Mouse (Mus musculus): ENCODE data around the gene Cpsf6. TPM values are rescaled to one million over a fixed set of nuclear protein-coding genes. Genes with fewer than 3 reads are reported as not detected.

Cpsf6 gene
- polyA plus RNA-seq, 1 experiment from 2014 or later: 161 TPM

DNA sequence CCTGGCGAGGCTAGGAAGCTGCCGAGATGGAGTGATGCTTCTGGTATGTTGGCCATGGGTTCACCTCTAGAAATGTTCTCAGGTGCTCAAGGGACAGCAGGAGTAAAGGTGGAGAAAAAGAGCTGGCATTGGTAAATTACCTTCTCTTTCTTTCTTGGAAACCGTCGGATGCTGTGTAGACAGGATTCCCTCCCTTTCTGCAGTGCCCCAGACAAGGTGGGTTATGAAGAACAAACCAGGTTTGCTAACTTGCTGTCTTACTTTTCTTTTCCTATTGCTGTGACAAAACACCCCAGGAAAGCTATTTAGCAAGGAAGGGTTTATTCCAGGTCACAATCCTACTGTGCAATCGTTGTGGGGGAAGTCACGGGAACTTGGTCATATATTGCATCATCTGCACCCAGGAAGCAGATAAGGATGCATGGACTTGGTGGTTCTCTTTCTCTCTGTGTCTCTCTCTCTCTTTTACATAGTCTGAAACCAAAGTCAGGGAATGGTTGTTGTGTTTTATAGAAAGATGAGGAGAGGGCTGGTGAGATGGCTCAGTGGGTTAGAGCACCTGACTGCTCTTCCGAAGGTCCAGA is 32.8 kb upstream of the Cpsf6 start:
- WGBS: 81% methylated on average over 7 of the region's 7 CpGs
- Histone ChIP-seq H3K27ac (no peak overlapping the region), H3K36me3 (no peaks in the 10 kb centered on the region), H3K9ac (no peak overlapping the region), H3K27me3 (no peaks in the 10 kb centered on the region), H3K4me2 (no peak overlapping the region), H3K9me3 (no peaks in the 10 kb centered on the region), H3K4me3 (no peak overlapping the region), H3K4me1 (peaks cover 10% of the 10 kb centered on the region)
- no peak for ATAC-seq (ENCODE audit: insufficient number of reproducible peaks, insufficient read depth, low FRiP score, low TSS enrichment, low read depth)

DNA sequence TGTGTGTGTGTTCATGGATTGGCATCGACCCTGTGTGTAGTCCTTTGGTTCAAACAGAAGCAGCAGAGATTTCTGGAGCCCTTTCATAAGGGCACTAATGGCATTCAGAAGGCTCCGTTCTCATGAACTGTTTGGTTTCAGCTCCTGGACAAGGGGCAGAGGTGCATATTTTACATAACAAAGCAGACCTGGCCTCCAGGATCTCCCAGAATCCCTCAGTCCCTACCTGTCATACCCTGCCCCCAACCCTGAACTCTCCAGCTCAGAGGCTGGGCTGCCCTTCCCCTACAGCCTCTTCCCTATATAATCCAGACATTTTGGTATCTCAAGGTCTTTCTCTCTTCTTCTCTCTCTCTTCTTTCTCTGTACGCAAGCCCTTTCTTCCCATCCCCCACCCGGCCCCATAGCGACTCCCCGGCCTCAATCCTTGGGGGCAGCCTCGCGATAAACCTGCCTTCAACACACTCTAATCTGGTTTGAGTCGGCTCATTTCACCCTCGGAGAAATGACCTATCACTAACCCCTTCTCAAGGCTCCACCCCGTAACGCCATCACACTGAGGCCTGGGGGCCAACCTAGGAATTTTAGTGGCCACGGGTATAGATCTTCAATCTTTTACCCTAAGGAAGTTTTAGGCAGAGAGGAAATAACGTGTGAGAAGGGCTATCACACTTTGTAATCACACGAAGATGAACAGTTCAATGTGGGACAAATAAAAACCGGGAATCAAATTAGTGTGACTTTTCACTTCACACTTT is 32.1 kb upstream of the Cpsf6 start:
- no peak overlapping the region for H3K4me3 ChIP-seq
- ATAC-seq (ENCODE audit: insufficient number of reproducible peaks, insufficient read depth, low FRiP score, low TSS enrichment, low read depth): no peak
- 33% methylated on average over 16 of the region's 16 CpGs for WGBS
- H3K27ac ChIP-seq: no peak overlapping the region
- no peak overlapping the region for H3K4me2 ChIP-seq
- no peaks in the 10 kb centered on the region for H3K9me3 ChIP-seq
- H3K36me3 ChIP-seq: no peaks in the 10 kb centered on the region
- no peaks in the 10 kb centered on the region for H3K27me3 ChIP-seq
- H3K9ac ChIP-seq: no peak overlapping the region
- peaks cover 4% of the 10 kb centered on the region; the same call in 1 of the 2 replicates for H3K4me1 ChIP-seq

DNA sequence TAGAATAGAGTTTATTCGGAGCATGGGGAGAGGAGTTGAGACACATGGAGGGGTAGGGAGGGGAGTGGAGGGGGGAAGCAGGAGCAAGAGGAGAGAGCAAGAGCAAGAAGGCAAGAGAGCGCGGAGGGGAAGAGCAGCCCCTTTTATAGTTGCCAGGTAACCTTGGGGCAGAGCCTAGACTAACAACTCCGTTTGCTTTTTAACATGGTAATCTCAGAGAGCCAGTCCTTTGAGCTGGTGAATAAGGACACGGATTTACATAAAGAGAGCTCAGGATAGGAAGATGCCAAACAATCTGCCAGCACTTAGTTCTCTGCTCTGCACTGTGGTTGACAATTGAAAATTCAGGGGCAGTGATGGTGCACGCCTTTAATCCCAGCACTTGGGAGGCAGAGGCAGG is 31.3 kb upstream of the Cpsf6 start:
- no peaks in the 10 kb centered on the region for H3K36me3 ChIP-seq
- H3K9me3 ChIP-seq: no peaks in the 10 kb centered on the region
- no peak overlapping the region for H3K27ac ChIP-seq
- H3K4me1 ChIP-seq: 0 out of 2 replicates have a peak, but pooled peaks cover 4% of the 10 kb centered on the region
- WGBS: 65% methylated on average over 6 of the region's 6 CpGs
- ATAC-seq (ENCODE audit: insufficient number of reproducible peaks, insufficient read depth, low FRiP score, low TSS enrichment, low read depth): no peak
- no peak overlapping the region for H3K4me3 ChIP-seq
- H3K4me2 ChIP-seq: no peak overlapping the region
- no peaks in the 10 kb centered on the region for H3K27me3 ChIP-seq
- H3K9ac ChIP-seq: no peak overlapping the region

DNA sequence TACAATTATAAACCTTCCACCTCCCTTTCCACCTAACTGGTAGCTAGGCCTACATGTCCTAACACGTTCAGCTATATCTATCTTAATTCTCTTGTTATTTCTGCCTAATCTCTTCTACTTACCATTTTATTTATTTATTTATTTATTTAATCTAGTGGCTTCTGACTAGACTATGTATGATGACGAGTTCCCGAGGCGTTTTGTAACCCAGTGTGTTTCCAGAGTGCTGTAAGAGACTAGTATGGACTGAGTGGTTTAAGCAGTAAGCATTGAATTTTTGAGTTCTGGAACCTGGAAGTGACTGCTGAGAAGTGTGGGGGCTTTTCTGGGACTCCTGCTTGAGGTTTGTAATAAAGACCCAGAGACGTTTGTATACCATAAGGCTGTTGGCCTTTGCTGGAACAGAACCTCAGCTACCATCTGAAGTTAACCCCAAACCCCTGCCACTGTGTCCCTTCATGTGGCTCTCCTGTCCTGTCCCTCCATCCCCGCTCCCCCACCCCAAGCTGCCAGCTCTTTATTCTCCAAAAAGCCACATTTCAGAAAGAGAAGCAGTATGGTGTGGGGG is 30.8 kb upstream of the Cpsf6 start:
- WGBS: 76% methylated on average over 6 of the region's 6 CpGs
- Histone ChIP-seq H3K27ac (no peak overlapping the region), H3K4me3 (no peak overlapping the region), H3K4me2 (no peak overlapping the region), H3K9ac (no peak overlapping the region), H3K27me3 (no peaks in the 10 kb centered on the region), H3K9me3 (no peaks in the 10 kb centered on the region), H3K4me1 (0 out of 2 replicates have a peak, but pooled peaks cover 4% of the 10 kb centered on the region), H3K36me3 (no peaks in the 10 kb centered on the region)
- ATAC-seq (ENCODE audit: insufficient number of reproducible peaks, insufficient read depth, low FRiP score, low TSS enrichment, low read depth): no peak

DNA sequence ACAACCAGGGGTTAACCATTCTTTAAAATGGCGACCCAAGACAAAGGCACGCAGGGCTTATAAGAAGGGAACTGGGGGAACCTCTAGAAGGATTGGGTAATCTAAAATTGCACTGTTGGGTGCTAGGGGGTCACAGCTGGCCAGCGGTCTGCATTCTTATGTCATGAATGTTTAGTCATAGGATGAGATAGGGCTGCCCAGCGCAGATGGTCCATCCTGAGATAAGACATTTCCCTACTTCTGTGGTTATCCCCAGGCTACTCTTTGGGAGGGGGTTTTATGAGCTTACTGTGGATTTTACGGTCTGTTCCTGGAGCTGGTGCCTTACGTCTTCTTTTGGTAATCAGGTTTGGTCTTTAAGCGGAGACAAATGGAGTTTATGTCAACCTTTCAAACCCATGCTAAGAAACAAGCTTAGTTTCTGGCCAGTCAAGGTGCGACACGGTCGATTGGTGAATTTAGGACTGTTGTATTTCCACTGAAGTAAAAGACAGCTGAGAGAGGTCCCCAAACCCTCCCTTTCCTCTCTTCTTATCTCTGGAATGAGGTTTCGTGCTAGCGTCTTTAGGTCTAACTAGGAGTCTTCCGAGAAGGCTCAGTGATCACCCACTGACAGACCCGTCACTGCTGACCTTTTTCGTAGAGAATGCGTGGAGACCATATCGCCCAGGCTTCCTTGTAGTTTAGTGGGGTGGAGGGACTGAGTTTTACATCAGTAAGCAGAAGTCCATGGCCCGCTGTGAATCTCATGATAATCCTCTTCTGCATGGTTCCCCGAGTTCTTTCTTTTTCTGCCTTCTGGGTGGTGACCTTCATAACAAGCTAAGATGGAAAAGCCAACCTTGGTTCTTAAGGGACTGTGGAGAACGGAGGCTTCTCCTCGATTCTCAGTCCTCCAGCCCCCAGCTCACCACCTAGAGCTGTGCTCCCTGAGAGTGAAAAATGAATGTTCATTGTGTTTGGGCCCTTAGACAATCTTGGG is 29.8 kb upstream of the Cpsf6 start:
- WGBS: 85% methylated on average over 21 of the region's 21 CpGs
- ATAC-seq (ENCODE audit: insufficient number of reproducible peaks, insufficient read depth, low FRiP score, low TSS enrichment, low read depth): no peak

DNA sequence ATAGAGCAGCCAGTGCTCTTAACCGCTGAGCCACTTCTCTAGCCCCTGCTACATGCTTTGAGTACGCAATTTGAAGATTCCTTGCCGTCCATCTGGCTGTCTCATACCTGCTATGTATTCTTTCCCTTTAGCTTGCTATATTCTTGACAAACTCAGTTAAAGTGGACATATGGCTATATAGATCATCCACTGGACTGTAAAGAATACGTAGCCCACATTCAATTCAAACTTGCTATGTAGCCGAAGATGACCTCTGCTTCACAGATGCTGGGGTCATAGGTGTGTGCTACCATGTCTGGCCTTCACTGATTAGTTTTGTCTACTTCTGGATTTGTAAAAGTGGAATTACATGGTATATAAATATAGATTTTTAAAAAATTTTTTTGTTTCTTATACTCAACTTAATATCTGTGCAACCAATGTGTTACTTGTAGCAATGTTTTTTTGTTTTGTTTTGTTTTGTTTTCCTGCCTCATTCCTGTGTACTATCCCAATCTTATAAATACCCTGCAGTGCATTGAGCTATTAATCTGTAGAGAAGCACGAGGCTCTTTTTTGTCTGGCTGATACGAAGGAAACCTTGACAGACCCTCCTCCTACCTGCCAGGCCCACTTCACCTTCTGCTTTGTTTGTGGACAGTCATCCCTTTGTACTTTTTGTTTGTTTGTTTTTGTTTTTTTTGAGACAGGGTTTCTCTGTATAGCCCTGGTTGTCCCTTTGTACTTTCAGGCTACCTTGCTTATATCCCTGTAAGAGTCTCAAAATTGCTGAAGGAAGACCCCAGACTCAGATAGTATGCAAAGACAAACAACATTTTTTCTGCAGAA is 28.9 kb upstream of the Cpsf6 start:
- H3K9ac ChIP-seq: no peak overlapping the region
- H3K27ac ChIP-seq: no peak overlapping the region
- no peak overlapping the region for H3K4me2 ChIP-seq
- no peak for ATAC-seq (ENCODE audit: insufficient number of reproducible peaks, insufficient read depth, low FRiP score, low TSS enrichment, low read depth)
- no peaks in the 10 kb centered on the region for H3K9me3 ChIP-seq
- H3K4me3 ChIP-seq: no peak overlapping the region
- no peaks in the 10 kb centered on the region for H3K36me3 ChIP-seq
- H3K4me1 ChIP-seq: 0 out of 2 replicates have a peak, but pooled peaks cover 2% of the 10 kb centered on the region
- WGBS: 82% methylated on average over 7 of the region's 7 CpGs
- no peaks in the 10 kb centered on the region for H3K27me3 ChIP-seq

More for the DNA sequence above, 29.8 kb upstream of the Cpsf6 start:
- H3K4me3 ChIP-seq: no peak overlapping the region
- H3K9ac ChIP-seq: no peak overlapping the region
- no peak overlapping the region for H3K27ac ChIP-seq
- H3K9me3 ChIP-seq: no peaks in the 10 kb centered on the region
- H3K4me2 ChIP-seq: no peak overlapping the region
- H3K4me1 ChIP-seq: 0 out of 2 replicates have a peak, but pooled peaks cover 4% of the 10 kb centered on the region
- H3K36me3 ChIP-seq: no peaks in the 10 kb centered on the region
- H3K27me3 ChIP-seq: no peaks in the 10 kb centered on the region

DNA sequence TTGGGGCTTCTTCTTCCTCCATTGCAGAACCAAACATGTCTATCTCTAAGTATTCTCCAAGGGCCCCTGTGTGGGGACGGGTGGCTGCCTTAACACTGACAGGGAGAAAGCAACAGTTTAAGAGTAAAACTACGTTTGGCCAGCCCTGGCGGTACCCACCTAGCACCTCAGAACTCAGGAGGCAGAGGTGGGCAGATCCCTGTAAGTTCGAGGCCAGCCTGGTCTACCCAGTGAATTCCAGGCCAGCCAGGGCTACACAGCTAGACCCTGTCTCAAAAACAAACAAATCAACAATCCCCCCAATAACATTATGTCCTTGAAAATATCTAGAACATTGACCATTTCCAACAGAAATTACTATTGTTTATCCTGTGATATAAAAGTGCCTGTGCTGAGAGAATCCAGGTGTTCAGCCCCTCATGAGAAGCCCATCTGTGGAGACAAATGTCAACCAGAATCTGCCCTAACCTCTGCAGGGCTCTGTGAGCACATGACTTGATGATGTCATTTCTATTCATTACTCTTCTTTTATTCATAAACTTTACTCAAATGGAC is 28.0 kb upstream of the Cpsf6 start:
- ATAC-seq (ENCODE audit: insufficient number of reproducible peaks, insufficient read depth, low FRiP score, low TSS enrichment, low read depth): no peak
- Histone ChIP-seq H3K9me3 (no peaks in the 10 kb centered on the region), H3K27me3 (no peaks in the 10 kb centered on the region), H3K9ac (no peak overlapping the region), H3K4me2 (no peak overlapping the region), H3K4me1 (no peaks in the 10 kb centered on the region), H3K36me3 (no peaks in the 10 kb centered on the region), H3K4me3 (no peak overlapping the region), H3K27ac (no peak overlapping the region)
- WGBS: 87% methylated on average over 4 of the region's 4 CpGs

DNA sequence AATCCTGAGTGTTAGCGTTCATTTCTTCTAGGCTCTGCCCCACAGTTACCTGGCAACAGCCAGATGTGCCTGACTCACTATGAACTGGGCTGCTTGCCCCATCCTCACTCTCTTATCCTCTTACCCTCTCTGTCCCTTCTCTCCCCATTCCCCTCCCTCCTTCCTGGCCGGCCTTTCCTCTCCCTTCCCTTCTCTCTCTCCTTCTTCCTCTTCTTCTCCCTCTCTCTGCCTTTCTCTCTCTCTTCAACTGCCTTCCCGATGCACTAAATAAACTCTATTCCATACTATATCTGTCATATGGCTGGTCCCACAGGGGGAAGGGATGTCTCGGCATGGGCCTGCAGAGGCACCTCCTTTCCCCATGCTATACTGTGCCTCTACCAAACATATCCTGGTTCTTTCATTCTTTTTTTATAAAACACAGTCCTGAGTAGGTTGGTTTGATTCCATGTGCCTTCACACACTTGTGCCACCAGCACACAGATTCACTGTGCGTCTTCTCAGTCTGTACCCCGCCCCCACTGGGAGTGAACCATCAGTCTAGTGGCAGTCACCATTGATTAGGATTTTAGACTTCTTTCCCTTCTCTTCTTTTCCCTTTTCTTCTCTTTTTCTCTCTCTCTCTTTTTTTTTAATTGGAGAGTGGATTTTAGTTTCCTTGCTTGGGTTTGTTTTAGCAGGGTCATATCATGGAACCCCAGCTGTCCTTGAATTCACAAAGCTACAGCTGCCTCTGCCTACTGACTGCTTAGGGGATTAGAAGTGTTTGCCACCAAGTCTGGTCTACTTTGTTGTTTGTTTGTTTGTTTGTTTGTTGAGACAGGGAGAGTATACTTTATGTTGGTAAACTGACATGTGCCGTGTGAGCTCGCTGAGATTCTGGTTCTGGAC is 27.3 kb upstream of the Cpsf6 start:
- ATAC-seq (ENCODE audit: insufficient number of reproducible peaks, insufficient read depth, low FRiP score, low TSS enrichment, low read depth): no peak
- Histone ChIP-seq H3K4me2 (no peak overlapping the region), H3K36me3 (no peaks in the 10 kb centered on the region), H3K9ac (no peak overlapping the region), H3K27ac (no peak overlapping the region), H3K27me3 (no peaks in the 10 kb centered on the region), H3K4me1 (no peaks in the 10 kb centered on the region), H3K9me3 (no peaks in the 10 kb centered on the region), H3K4me3 (no peak overlapping the region)
- WGBS: 86% methylated on average over 8 of the region's 8 CpGs

DNA sequence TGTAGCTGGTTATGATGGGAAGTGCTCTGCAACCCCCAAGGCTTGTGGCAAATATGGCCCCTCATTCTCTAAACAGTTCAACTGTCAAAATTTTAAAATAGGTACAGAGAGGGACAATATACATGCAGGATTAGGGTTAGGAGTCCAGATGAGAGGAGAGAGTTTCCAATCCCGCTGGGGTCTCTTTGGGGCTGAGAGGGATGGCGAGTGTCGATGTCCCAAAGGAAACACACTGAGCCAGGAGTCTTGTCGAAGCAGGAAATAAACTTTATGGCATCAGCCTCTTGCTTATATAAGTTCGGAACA is 26.4 kb upstream of the Cpsf6 start:
- ATAC-seq (ENCODE audit: insufficient number of reproducible peaks, insufficient read depth, low FRiP score, low TSS enrichment, low read depth): no peak
- 84% methylated on average over 5 of the region's 5 CpGs for WGBS
- H3K4me1 ChIP-seq: no peaks in the 10 kb centered on the region
- H3K9ac ChIP-seq: no peak overlapping the region
- H3K9me3 ChIP-seq: no peaks in the 10 kb centered on the region
- H3K4me2 ChIP-seq: no peak overlapping the region
- H3K27me3 ChIP-seq: no peaks in the 10 kb centered on the region
- H3K4me3 ChIP-seq: no peak overlapping the region
- H3K36me3 ChIP-seq: no peaks in the 10 kb centered on the region
- H3K27ac ChIP-seq: no peak overlapping the region

Data from embryonic facial prominence, embryonic 13.5 days (tissue).